Mouse (Mus musculus) ovary, postnatal 14 days (tissue): ENCODE measurements around the gene Col4a4.

Experiments
- DNase-seq: peaks from one replicate; pipeline ENCODE4 v3.0.0; 2022; ENCODE audit warnings: low spot score

Col4a4 gene

DNA sequence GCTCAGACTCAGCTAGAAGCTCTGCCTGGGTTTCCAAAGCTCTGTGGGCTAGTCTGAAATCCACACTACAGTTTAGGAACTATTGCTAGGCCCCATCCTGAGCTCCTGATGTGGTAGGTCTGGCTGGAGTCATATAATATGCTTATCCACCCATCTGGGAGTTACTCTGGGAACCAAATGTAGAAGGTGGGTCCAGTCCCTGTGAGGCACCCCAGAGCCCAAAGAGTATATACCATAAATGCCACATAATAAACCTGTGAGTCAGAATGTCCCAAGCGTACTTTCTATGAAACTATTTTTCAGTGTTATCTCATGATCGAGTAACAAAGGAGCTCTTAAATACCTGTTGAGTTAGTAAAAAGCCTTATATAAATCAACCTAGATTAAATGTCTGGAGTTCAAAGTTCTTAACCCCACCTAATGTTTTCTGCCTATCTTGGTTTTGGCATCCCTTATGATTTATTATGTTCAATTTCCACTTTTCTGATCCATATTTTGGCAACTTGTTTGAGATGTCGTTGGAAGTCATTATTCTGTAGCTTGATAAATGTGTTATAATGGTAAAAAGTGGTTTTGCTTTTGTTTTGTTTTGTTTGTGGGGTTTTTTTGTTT, 172.1 kb downstream of the Col4a4 start:
- DNase-seq: no peak

DNA sequence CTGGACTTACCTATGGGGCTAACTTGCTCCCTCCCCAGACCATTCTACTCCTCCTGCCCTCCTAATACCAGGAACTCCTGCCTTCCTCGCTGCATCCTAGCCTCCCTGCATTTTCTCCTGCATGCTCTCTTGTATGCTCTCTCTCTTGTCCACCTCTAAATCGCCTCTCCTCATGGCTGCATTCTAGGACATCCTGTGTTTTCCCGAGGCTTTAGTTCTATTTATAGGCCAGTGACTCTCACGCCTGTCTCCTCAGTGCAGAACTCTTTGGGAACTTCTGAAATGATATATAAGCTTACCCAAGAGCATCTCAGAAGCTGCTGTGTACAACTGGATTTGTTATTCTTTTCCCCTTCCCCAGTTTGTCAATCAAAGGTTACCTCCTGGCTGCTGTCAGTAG, 174.6 kb downstream of the Col4a4 start:
- DNase-seq: no peak

- DNase-seq: no peak
Measured at GRCm38 (mm10) chr1:82411521-82411920, 175.1 kb downstream of the Col4a4 start.

- no peak for DNase-seq
Measured at GRCm38 (mm10) chr1:82410548-82410947, 176.1 kb downstream of the Col4a4 start.

- no peak for DNase-seq
Measured at GRCm38 (mm10) chr1:82409271-82409670, 177.4 kb downstream of the Col4a4 start.

- no peak for DNase-seq
Measured at GRCm38 (mm10) chr1:82407786-82408185, 178.9 kb downstream of the Col4a4 start.
